Mouse (Mus musculus): Measurements from ENCODE around the gene Olfr982. TPM values are rescaled to one million over a fixed set of nuclear protein-coding genes. Genes with fewer than 3 reads are reported as not detected.

Gene Olfr982
- polyA plus RNA-seq (2014; fragmentation: Nextera tagmentation; extraction: Ambion mirVana): not detected in 2 replicates

GRCm38 (mm10) chr9:40073529-40073928, at the start of gene Olfr982:
TSS of gene Olfr982 (plus strand) at chr9:40073829.
- ATAC-seq (ENCODE audit: low FRiP score) (no peak), DNase-seq (ENCODE audit: low spot score) (no peak)
- Histone ChIP-seq H3K9ac (ENCODE audit: low read depth, low read length) (no peak within 1 kb of the TSS), H3K4me1 (replicated peaks; ENCODE audit: control insufficient read depth, insufficient read depth, low read length) (no peaks in the 10 kb centered on the region), H3K4me3 (ENCODE audit: low read depth, low read length) (no peak within 1 kb of the TSS), H3K27ac (ENCODE audit: low read depth, low read length) (no peak within 1 kb of the TSS), H3K4me2 (replicated peaks; ENCODE audit: low read depth, low read length) (no peak within 1 kb of the TSS), H3K36me3 (ENCODE audit: control insufficient read depth, insufficient read depth, low read length) (no peaks in the 10 kb centered on the region), H3K27me3 (ENCODE audit: control insufficient read depth, insufficient read depth, low read length) (no peaks in the 10 kb centered on the region), H3K9me3 (ENCODE audit: control insufficient read depth, low read length) (no peaks in the 10 kb centered on the region)
- whole genome bisulfite sequencing: 85% methylated on average over 2 of the region's 2 CpGs

- ATAC-seq (ENCODE audit: low FRiP score) (no peak), DNase-seq (ENCODE audit: low spot score) (no peak)
- Histone ChIP-seq H3K4me1 (replicated peaks; ENCODE audit: control insufficient read depth, insufficient read depth, low read length) (no peaks in the 10 kb centered on the region), H3K27ac (ENCODE audit: low read depth, low read length) (no peak overlapping the region), H3K4me3 (ENCODE audit: low read depth, low read length) (no peak overlapping the region), H3K4me2 (replicated peaks; ENCODE audit: low read depth, low read length) (no peak overlapping the region), H3K27me3 (ENCODE audit: control insufficient read depth, insufficient read depth, low read length) (no peaks in the 10 kb centered on the region), H3K9ac (ENCODE audit: low read depth, low read length) (no peak overlapping the region), H3K36me3 (ENCODE audit: control insufficient read depth, insufficient read depth, low read length) (no peaks in the 10 kb centered on the region), H3K9me3 (ENCODE audit: control insufficient read depth, low read length) (no peaks in the 10 kb centered on the region)
- WGBS: 92% methylated on average over 19 of the region's 19 CpGs
These were observed 23.5 kb upstream of the Olfr982 start for GRCm38 (mm10) chr9:40050138-40050537.

- WGBS: 78% methylated on average over 2 of the region's 2 CpGs
- no peak within 1 kb of the TSS for H3K27ac ChIP-seq (ENCODE audit: low read depth, low read length)
- no peak within 1 kb of the TSS for H3K4me3 ChIP-seq (ENCODE audit: low read depth, low read length)
- no peaks in the 10 kb centered on the region for H3K4me1 ChIP-seq (replicated peaks; ENCODE audit: control insufficient read depth, insufficient read depth, low read length)
- H3K27me3 ChIP-seq (ENCODE audit: control insufficient read depth, insufficient read depth, low read length): no peaks in the 10 kb centered on the region
- no peak within 1 kb of the TSS for H3K4me2 ChIP-seq (replicated peaks; ENCODE audit: low read depth, low read length)
- H3K36me3 ChIP-seq (ENCODE audit: control insufficient read depth, insufficient read depth, low read length): no peaks in the 10 kb centered on the region
- H3K9me3 ChIP-seq (ENCODE audit: control insufficient read depth, low read length): no peaks in the 10 kb centered on the region
- no peak for ATAC-seq (ENCODE audit: low FRiP score)
- H3K9ac ChIP-seq (ENCODE audit: low read depth, low read length): no peak within 1 kb of the TSS
- DNase-seq (ENCODE audit: low spot score): no peak
These were observed 19.9 kb downstream of the Olfr982 start, which contains the start of gene Olfr983 for GRCm38 (mm10) chr9:40093495-40093894. TSS of gene Olfr983 (minus strand) at chr9:40093595.

DNA sequence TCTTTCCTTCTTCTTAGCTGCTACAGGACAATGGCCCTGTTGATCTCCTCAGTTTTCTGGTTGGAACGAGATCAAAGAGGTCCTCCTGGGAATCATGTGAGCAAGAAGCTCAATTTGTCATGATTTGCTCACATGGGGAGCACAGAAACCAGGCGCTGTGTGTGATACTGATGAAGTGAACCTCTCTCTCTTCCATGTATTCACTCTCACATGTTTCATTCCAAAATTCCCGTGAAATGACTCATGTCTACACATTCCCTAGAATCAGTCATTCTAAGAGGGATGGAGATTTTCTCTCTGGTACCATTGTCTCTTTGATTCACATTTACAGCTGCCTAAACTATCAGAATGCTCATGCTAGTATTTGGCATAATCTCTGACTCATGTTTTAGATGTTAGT, 21.1 kb downstream of the Olfr982 start:
- Histone ChIP-seq H3K9ac (ENCODE audit: low read depth, low read length) (no peak overlapping the region), H3K4me3 (ENCODE audit: low read depth, low read length) (no peak overlapping the region), H3K36me3 (ENCODE audit: control insufficient read depth, insufficient read depth, low read length) (no peaks in the 10 kb centered on the region), H3K27ac (ENCODE audit: low read depth, low read length) (no peak overlapping the region), H3K4me1 (replicated peaks; ENCODE audit: control insufficient read depth, insufficient read depth, low read length) (no peaks in the 10 kb centered on the region), H3K4me2 (replicated peaks; ENCODE audit: low read depth, low read length) (no peak overlapping the region), H3K27me3 (ENCODE audit: control insufficient read depth, insufficient read depth, low read length) (no peaks in the 10 kb centered on the region), H3K9me3 (ENCODE audit: control insufficient read depth, low read length) (no peaks in the 10 kb centered on the region)
- ATAC-seq (ENCODE audit: low FRiP score) (no peak), DNase-seq (ENCODE audit: low spot score) (no peak)
- 71% methylated on average over 3 of the region's 3 CpGs for WGBS

DNA sequence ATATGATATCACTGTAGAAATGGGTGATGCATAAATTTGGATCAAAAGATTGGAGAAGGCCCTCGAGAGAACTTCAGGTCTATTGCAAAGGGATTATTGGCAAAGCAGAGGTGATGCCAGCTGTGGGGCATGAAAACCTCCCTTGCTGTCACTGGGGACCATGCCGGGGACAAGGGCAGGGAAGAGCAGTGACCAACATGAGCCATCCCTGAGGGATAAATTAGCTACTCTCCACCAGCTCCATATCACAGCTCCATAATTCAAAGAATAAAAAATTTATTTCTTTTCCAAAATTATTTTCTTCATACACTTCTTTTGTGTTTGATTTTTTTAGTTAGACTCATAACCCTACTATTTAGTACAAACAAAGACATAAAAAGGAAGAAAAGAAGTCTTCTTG, 40.5 kb downstream of the Olfr982 start, which contains the start of gene Olfr984:
Gene Olfr984 (minus strand): TSS at position 101 of the 400 bp plus-strand sequence.
- WGBS: 93% methylated on average over 2 of the region's 2 CpGs
- Histone ChIP-seq H3K4me1 (replicated peaks; ENCODE audit: control insufficient read depth, insufficient read depth, low read length) (no peaks in the 10 kb centered on the region), H3K9me3 (ENCODE audit: control insufficient read depth, low read length) (no peaks in the 10 kb centered on the region), H3K27me3 (ENCODE audit: control insufficient read depth, insufficient read depth, low read length) (no peaks in the 10 kb centered on the region), H3K4me2 (replicated peaks; ENCODE audit: low read depth, low read length) (no peak within 1 kb of the TSS), H3K27ac (ENCODE audit: low read depth, low read length) (no peak within 1 kb of the TSS), H3K4me3 (ENCODE audit: low read depth, low read length) (no peak within 1 kb of the TSS), H3K36me3 (ENCODE audit: control insufficient read depth, insufficient read depth, low read length) (no peaks in the 10 kb centered on the region), H3K9ac (ENCODE audit: low read depth, low read length) (no peak within 1 kb of the TSS)
- DNase-seq (ENCODE audit: low spot score) (no peak), ATAC-seq (ENCODE audit: low FRiP score) (no peak)

GRCm38 (mm10) chr9:40116645-40117286, 43.1 kb downstream of the Olfr982 start:
- 75% methylated on average over 10 of the region's 10 CpGs for WGBS
- Histone ChIP-seq H3K36me3 (ENCODE audit: control insufficient read depth, insufficient read depth, low read length) (no peaks in the 10 kb centered on the region), H3K9me3 (ENCODE audit: control insufficient read depth, low read length) (no peaks in the 10 kb centered on the region), H3K4me1 (replicated peaks; ENCODE audit: control insufficient read depth, insufficient read depth, low read length) (no peaks in the 10 kb centered on the region), H3K4me2 (replicated peaks; ENCODE audit: low read depth, low read length) (no peak overlapping the region), H3K27me3 (ENCODE audit: control insufficient read depth, insufficient read depth, low read length) (no peaks in the 10 kb centered on the region), H3K27ac (ENCODE audit: low read depth, low read length) (no peak overlapping the region), H3K9ac (ENCODE audit: low read depth, low read length) (no peak overlapping the region), H3K4me3 (ENCODE audit: low read depth, low read length) (no peak overlapping the region)
- ATAC-seq (ENCODE audit: low FRiP score): no peak
- DNase-seq (ENCODE audit: low spot score): no peak

GRCm38 (mm10) chr9:40117287-40117659, 43.6 kb downstream of the Olfr982 start:
- no peaks in the 10 kb centered on the region for H3K27me3 ChIP-seq (ENCODE audit: control insufficient read depth, insufficient read depth, low read length)
- no peak for ATAC-seq (ENCODE audit: low FRiP score)
- no peaks in the 10 kb centered on the region for H3K36me3 ChIP-seq (ENCODE audit: control insufficient read depth, insufficient read depth, low read length)
- no peaks in the 10 kb centered on the region for H3K4me1 ChIP-seq (replicated peaks; ENCODE audit: control insufficient read depth, insufficient read depth, low read length)
- DNase-seq (ENCODE audit: low spot score): no peak
- H3K9ac ChIP-seq (ENCODE audit: low read depth, low read length): no peak overlapping the region
- no peak overlapping the region for H3K27ac ChIP-seq (ENCODE audit: low read depth, low read length)
- H3K4me3 ChIP-seq (ENCODE audit: low read depth, low read length): no peak overlapping the region
- H3K4me2 ChIP-seq (replicated peaks; ENCODE audit: low read depth, low read length): no peak overlapping the region
- H3K9me3 ChIP-seq (ENCODE audit: control insufficient read depth, low read length): no peaks in the 10 kb centered on the region
- 87% methylated on average over 5 of the region's 5 CpGs for WGBS

Other genes starting within 250 kb of the Olfr982 start
- gene Olfr971, start 237.0 kb upstream of the Olfr982 start, polyA plus RNA-seq (2014; fragmentation: Nextera tagmentation; extraction: Ambion mirVana): not detected in 2 replicates
- gene Olfr972, start 207.4 kb upstream of the Olfr982 start, polyA plus RNA-seq (2014; fragmentation: Nextera tagmentation; extraction: Ambion mirVana): not detected in 2 replicates
- not detected in 2 replicates for gene Olfr229, start 166.5 kb upstream of the Olfr982 start, polyA plus RNA-seq (2014; fragmentation: Nextera tagmentation; extraction: Ambion mirVana)
- not detected in 2 replicates for gene Olfr974, start 136.3 kb upstream of the Olfr982 start, polyA plus RNA-seq (2014; fragmentation: Nextera tagmentation; extraction: Ambion mirVana)
- gene Olfr975, start 121.8 kb upstream of the Olfr982 start, polyA plus RNA-seq (2014; fragmentation: Nextera tagmentation; extraction: Ambion mirVana): not detected in 2 replicates
- not detected in 2 replicates for gene Olfr976, start 112.7 kb upstream of the Olfr982 start, polyA plus RNA-seq (2014; fragmentation: Nextera tagmentation; extraction: Ambion mirVana)
- gene Olfr978, start 81.7 kb upstream of the Olfr982 start, polyA plus RNA-seq (2014; fragmentation: Nextera tagmentation; extraction: Ambion mirVana): not detected in 2 replicates
- not detected in 2 replicates for gene Olfr979, start 70.4 kb upstream of the Olfr982 start, polyA plus RNA-seq (2014; fragmentation: Nextera tagmentation; extraction: Ambion mirVana)
- gene Olfr980, start 64.2 kb upstream of the Olfr982 start, polyA plus RNA-seq (2014; fragmentation: Nextera tagmentation; extraction: Ambion mirVana): not detected in 2 replicates
- gene Olfr981, start 52.4 kb upstream of the Olfr982 start, polyA plus RNA-seq (2014; fragmentation: Nextera tagmentation; extraction: Ambion mirVana): not detected in 2 replicates
- gene Olfr983, start 19.8 kb downstream of the Olfr982 start, polyA plus RNA-seq (2014; fragmentation: Nextera tagmentation; extraction: Ambion mirVana): not detected in 2 replicates
- not detected in 2 replicates for gene Olfr984, start 40.4 kb downstream of the Olfr982 start, polyA plus RNA-seq (2014; fragmentation: Nextera tagmentation; extraction: Ambion mirVana)
- not detected in 2 replicates for gene Olfr985, start 56.4 kb downstream of the Olfr982 start, polyA plus RNA-seq (2014; fragmentation: Nextera tagmentation; extraction: Ambion mirVana)
- not detected in 2 replicates for gene Tmem225, start 74.3 kb downstream of the Olfr982 start, polyA plus RNA-seq (2014; fragmentation: Nextera tagmentation; extraction: Ambion mirVana)
- not detected in 2 replicates for gene Olfr986, start 107.1 kb downstream of the Olfr982 start, polyA plus RNA-seq (2014; fragmentation: Nextera tagmentation; extraction: Ambion mirVana)
- 5.6 and 8.6 TPM in 2 replicates for gene Zfp202, start 118.5 kb downstream of the Olfr982 start, polyA plus RNA-seq (2014; fragmentation: Nextera tagmentation; extraction: Ambion mirVana)
- gene Scn3b, start 195.4 kb downstream of the Olfr982 start, polyA plus RNA-seq (2014; fragmentation: Nextera tagmentation; extraction: Ambion mirVana): 22.5 and 23.5 TPM in 2 replicates

Measured in hindbrain, embryonic 11.5 days (tissue).